Mouse (Mus musculus): ENCODE data around the gene Stx1a.

Gene Stx1a

GRCm38 (mm10) chr5:135016224-135016759 is 7.0 kb upstream of the Stx1a start:
- no peak for TF ChIP-seq GATA4 (IDR thresholded peaks at IDR 0.05; ENCODE audit: insufficient replicate concordance, low read length)

GRCm38 (mm10) chr5:135021814-135022213 is 1.5 kb upstream of the Stx1a start:
- no peak for TF ChIP-seq GATA4 (IDR thresholded peaks at IDR 0.05; ENCODE audit: insufficient replicate concordance, low read length)

DNA sequence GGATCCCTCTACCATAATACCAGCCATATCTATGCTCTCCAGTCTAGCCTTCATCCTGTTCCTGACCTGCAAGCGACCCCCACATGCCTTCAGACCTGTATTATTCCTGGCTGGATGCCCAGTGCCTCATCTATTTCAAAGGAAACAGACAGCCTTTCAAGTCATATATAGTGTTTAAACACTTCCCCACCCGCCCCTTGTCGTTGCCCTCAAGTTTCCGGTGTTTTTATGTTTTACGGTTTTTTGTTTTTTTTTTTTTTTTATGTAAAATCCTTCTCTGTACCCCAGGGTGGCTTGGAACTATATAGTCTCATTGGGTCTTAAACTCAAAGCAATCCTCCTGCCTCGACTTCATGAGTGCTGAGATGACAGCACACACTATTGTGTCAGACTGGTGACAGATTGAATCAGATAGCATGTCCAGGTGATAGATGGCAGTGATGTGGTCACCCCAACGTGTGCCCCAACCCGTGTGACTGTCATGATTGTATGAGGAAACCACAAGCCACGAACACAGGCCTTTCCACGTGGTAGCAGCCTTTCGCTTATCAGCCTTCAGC is 1.5 kb downstream of the Stx1a start:
- no peak for TF ChIP-seq GATA4 (IDR thresholded peaks at IDR 0.05; ENCODE audit: insufficient replicate concordance, low read length)

DNA sequence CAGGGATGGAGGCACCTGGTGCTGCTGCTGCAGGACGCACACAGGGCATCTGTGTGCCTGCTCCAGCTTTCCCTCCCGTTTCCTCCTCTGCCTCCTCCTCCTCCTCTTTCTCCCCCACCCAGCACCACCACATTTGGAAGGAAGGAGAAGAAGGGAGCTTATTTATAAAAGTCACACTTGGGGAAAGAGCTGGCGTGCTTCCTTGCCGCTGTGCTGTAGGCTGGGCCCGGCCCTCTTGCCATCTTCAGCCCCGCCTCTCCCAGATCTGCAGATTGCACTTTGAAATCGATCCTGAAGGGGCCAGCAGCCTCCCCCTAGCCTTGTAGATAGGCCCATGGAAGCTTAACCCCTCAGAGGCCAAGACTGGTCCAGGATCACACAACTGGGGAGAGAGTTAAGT is 2.6 kb downstream of the Stx1a start:
- no peak for TF ChIP-seq GATA4 (IDR thresholded peaks at IDR 0.05; ENCODE audit: insufficient replicate concordance, low read length)

GRCm38 (mm10) chr5:135029007-135029854 is 5.9 kb downstream of the Stx1a start:
- peak; percentile 37; the same call in 1 of the 2 replicates for TF ChIP-seq GATA4 (IDR thresholded peaks at IDR 0.05; ENCODE audit: insufficient replicate concordance, low read length)

GRCm38 (mm10) chr5:135032581-135032980 is 9.3 kb downstream of the Stx1a start:
- TF ChIP-seq GATA4 (IDR thresholded peaks at IDR 0.05; ENCODE audit: insufficient replicate concordance, low read length), result no peak

GRCm38 (mm10) chr5:135034593-135034992 is 11.3 kb downstream of the Stx1a start:
- TF ChIP-seq GATA4 (IDR thresholded peaks at IDR 0.05; ENCODE audit: insufficient replicate concordance, low read length), result no peak

GRCm38 (mm10) chr5:135035608-135036359 is 12.5 kb downstream of the Stx1a start:
- TF ChIP-seq GATA4 (IDR thresholded peaks at IDR 0.05; ENCODE audit: insufficient replicate concordance, low read length), result no peak; the same call in 1 of the 2 replicates

DNA sequence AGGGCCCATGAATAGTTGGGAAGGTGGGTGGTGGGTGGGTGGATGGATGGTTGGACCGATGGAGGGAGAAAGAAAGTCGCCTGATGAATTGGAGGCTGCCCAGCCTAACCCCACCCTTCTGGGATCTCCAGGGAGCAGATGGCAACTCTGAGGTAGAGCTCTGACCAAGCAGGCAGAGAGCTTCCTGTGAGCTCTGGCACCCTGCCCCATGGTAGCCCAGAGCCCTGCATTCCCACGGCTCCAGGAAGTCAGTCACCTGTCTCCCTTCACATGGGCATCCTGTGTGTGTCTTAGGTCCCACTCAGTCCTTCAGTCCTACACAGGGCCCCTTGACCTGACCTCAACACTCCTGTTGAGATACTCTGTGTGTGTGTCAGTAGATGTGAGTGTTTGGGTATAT is 14.7 kb downstream of the Stx1a start:
- TF ChIP-seq GATA4 (IDR thresholded peaks at IDR 0.05; ENCODE audit: insufficient replicate concordance, low read length), result no peak

DNA sequence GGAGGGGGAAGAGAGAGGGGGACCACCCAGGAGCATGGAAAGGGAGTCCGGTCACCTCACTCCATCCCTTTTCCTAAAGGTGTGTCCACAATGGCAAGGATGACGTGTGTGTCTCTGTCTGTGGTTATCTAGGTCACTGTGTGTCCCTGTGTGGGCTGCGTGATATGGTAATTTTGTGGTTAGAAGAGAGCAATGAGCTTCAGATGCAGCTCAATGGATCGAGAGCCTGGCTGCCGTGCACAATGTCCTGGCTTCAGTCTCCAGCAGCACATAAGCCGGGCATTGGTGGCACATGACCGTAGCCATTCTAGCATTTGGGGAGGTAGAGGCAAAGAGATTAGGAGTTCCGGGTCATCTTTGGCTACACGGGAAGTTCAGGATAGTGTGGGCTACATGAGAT is 16.3 kb downstream of the Stx1a start:
- TF ChIP-seq GATA4 (IDR thresholded peaks at IDR 0.05; ENCODE audit: insufficient replicate concordance, low read length), result no peak

DNA sequence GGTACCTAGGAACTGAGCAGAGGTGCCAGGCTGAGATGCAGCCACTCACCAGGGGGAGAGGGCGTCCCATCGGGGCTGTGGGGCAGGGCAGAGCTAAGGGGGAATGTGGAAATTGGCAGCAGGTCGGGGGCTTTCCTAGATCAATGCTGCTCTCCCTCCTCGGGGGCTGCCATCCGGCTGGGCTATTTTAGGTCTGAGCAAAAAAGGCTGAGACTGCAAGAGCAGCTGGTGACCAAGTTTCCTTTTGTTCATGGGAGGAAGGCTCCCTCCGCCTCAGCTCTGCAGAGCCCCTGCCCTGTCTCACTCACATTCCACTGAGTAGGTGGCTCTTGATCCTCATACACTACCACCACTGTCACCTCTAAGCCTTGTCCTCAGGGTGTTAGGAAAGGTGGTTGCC is 16.8 kb downstream of the Stx1a start:
- TF ChIP-seq GATA4 (IDR thresholded peaks at IDR 0.05; ENCODE audit: insufficient replicate concordance, low read length), result no peak

DNA sequence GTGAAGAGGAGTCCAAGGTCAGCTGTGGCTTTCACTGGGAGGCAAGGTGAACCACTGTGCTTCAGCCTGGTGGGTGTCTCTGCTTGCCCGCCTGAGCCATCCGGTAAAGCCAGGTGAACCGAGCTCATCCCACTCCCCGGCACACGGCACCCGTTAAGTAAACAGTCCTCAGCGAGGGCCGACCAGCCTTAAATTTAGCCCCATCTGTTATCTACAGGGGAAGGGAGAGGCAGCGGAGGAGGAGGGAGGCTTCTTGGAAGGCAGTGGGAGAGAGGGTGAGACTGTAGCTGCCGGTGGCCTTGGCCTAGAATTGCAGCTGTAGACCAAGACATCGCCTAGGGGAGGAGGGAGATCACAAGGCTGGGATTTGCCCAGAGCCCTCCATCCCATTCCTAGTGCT is 17.5 kb downstream of the Stx1a start:
- TF ChIP-seq GATA4 (IDR thresholded peaks at IDR 0.05; ENCODE audit: insufficient replicate concordance, low read length), result no peak

- no peak for TF ChIP-seq GATA4 (IDR thresholded peaks at IDR 0.05; ENCODE audit: insufficient replicate concordance, low read length)
Measured at GRCm38 (mm10) chr5:135042105-135042788, 19.0 kb downstream of the Stx1a start.

DNA sequence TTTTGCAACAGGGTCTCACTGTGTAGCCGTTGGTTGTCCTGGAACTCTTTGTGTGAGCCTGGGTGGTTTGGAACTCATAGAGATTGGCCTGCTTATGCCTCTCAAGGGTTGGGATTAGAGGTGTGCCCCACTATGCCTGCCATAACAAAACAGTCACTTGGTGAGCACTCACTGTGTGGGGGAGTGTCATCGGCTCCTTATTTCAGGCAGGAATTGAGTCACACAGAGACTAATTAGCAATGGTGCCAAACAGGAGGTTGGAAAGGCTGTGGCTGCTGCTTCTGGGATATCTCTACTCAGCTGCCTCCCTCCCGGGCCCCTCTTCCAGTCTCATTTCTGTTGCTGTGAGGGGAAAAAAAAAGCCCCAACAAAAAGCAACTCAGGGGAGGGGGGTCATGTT is 21.3 kb downstream of the Stx1a start:
- TF ChIP-seq GATA4 (IDR thresholded peaks at IDR 0.05; ENCODE audit: insufficient replicate concordance, low read length), result no peak

DNA sequence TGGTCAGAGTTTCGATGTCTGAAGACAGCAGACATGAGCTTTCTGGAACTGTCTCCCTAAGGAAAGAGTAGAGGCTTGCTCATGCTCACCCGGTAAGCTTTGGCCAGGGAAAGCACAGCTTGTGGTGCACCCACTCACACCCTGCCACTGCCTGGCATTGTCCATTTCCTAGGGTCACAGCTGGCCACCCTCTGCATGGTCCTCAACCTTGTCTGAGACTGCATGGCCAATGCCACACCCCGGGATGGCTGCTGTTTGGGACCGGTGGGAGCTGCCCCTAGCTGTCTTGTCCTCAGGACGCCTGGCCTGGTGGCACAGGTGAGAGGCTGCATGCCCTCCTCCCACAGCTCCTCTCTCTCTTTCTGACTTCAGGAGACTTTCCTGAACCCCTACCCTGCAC is 25.3 kb downstream of the Stx1a start:
- no peak for TF ChIP-seq GATA4 (IDR thresholded peaks at IDR 0.05; ENCODE audit: insufficient replicate concordance, low read length)
